Mouse (Mus musculus) cerebellum, adult 2 months (tissue): ENCODE data around the gene Rec114.

Experiments
- CTCF ChIP-seq: fragments of 200-500 bp; IDR thresholded peaks from 2 replicates; pipeline ENCODE4 v1.5.1; 2011; ENCODE audit warnings: low read depth, mild to moderate bottlenecking, control low read depth, low read length, moderate library complexity, borderline replicate concordance; ENCODE audit not compliant: insufficient read depth
- POLR2A ChIP-seq: fragments of 200-500 bp; IDR thresholded peaks from 2 replicates; pipeline ENCODE4 v1.6.1; 2011; ENCODE audit warnings: low read length, control low read depth, borderline replicate concordance; ENCODE audit not compliant: insufficient read depth

DNA sequence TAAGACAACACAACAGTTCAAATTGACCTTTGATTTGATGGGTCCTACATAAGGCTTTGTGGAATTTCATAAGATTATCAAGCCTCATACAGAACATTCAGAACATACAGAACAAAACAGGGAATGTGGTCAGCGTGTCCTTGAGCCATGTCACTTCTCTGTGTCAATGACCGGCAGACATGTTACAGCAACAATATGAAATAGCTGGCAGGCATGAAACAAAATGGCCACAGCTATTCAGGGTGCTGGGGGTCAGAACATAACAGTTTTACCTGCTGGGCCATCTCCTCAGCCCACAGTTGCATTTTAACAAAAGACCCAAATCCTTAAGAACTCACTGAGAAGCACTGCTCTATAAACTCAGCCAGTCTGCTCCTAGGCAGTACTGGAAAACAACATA lies 45.3 kb downstream of the Rec114 start:
- TF ChIP-seq POLR2A (no peak), CTCF (no peak)
